Comparison of ENCODE assay signal across 10 mouse cellular contexts in genomic region chr13:95442901-95443300, GRCm38 (mm10). TPM values are rescaled to one million over a fixed set of nuclear protein-coding genes. Genes with fewer than 3 reads are reported as not detected.
DNase-seq lines count a peak whose midpoint lies in the region; ATAC-seq and TF ChIP-seq lines count a peak whose summit lies in the region.
"Had no signal": no experiment of that assay in that cellular context is flagged by ENCODE, and none has a peak within 500 bp of the region (broad histone marks: within the 10 kb centered on the region; RNA-seq: fewer than 3 reads in every experiment).

No protein-coding gene starts in this region.

- H3K4me1 ChIP-seq in liver, postnatal 0 days (ENCODE audit: insufficient read depth), result peaks cover 4% of the 10 kb centered on the region; the same call in 1 of the 2 replicates
- H3K4me1 ChIP-seq in forebrain, postnatal 0 days (ENCODE audit: insufficient read depth), result 0 out of 2 replicates have a peak, but pooled peaks cover 5% of the 10 kb centered on the region
- H3K4me1 ChIP-seq: liver, embryonic 15.5 days had no signal

- H3K36me3 ChIP-seq in liver, postnatal 0 days (replicated peaks; ENCODE audit: insufficient read depth, low read length), result no peaks in the 10 kb centered on the region
- no peaks in the 10 kb centered on the region for H3K36me3 ChIP-seq in forebrain, postnatal 0 days (ENCODE audit: insufficient read depth)
- H3K36me3 ChIP-seq: liver, embryonic 15.5 days had no signal

- no peak overlapping the region for H3K9ac ChIP-seq in liver, postnatal 0 days (replicated peaks)
- no peak overlapping the region for H3K9ac ChIP-seq in forebrain, postnatal 0 days
- H3K9ac ChIP-seq: liver, embryonic 15.5 days had no signal

- peak overlapping the region; percentile 57; the same call in 1 of the 2 replicates for H3K4me2 ChIP-seq in liver, postnatal 0 days (ENCODE audit: low read depth, low read length)
- peak overlapping the region; percentile 87 for H3K4me2 ChIP-seq in forebrain, postnatal 0 days (ENCODE audit: low read depth)

- intact Hi-C loops in left cerebral cortex, postnatal 36 days (cut with DNase I), result no loop called here

- peaks cover 35% of the 10 kb centered on the region for H3K27me3 ChIP-seq in liver, postnatal 0 days (ENCODE audit: insufficient read depth, low read length)
- H3K27me3 ChIP-seq in forebrain, postnatal 0 days (ENCODE audit: insufficient read depth, low read length), result peaks cover 25% of the 10 kb centered on the region

- no peaks in the 10 kb centered on the region for H3K9me3 ChIP-seq in liver, postnatal 0 days (ENCODE audit: low read length)
- H3K9me3 ChIP-seq in forebrain, postnatal 0 days (ENCODE audit: low read length), result no peaks in the 10 kb centered on the region
- H3K9me3 ChIP-seq: liver, embryonic 15.5 days had no signal

- WGBS in liver, postnatal 0 days (ENCODE audit: insufficient replicate concordance), result 20% methylated on average over 4 of the region's 4 CpGs
- 6% methylated on average over 4 of the region's 4 CpGs for WGBS in forebrain, postnatal 0 days

- no peak for DNase-seq in liver, postnatal 0 days
- DNase-seq in liver, result no peak
- no peak for DNase-seq in forebrain, postnatal 0 days
- DNase-seq in kidney, postnatal 25 days, result peak; percentile 21 to 48
- peak; percentile 77 for DNase-seq in retina, postnatal 1 day
- DNase-seq in adrenal gland, postnatal 36 days, result no peak
- no peak for DNase-seq in left cerebral cortex, postnatal 36 days (ENCODE audit: low spot score in 2 of 2)

- no peak overlapping the region for H3K4me3 ChIP-seq in liver, postnatal 0 days (ENCODE audit: low read depth, low read length)
- H3K4me3 ChIP-seq in forebrain, postnatal 0 days (ENCODE audit: low read depth, low read length), result peak overlapping the region; percentile 40
- H3K4me3 ChIP-seq: liver, embryonic 15.5 days had no signal

- TF ChIP-seq EP300 in liver, postnatal 0 days (IDR thresholded peaks at IDR 0.05; ENCODE audit: low read depth), result no peak

- no peak for ATAC-seq in liver, postnatal 0 days
- ATAC-seq in forebrain, postnatal 0 days, result no peak
- ATAC-seq in CD4-positive, CD25-positive, alpha-beta regulatory T cell, adult 4 months, result no peak

- no peak for TF ChIP-seq CTCF in liver, postnatal 0 days (IDR thresholded peaks at IDR 0.05; ENCODE audit: low read depth)
- TF ChIP-seq CTCF in forebrain, postnatal 0 days (IDR thresholded peaks at IDR 0.05; ENCODE audit: low read depth), result no peak

- H3K27ac ChIP-seq in liver, postnatal 0 days (ENCODE audit: low read depth), result no peak overlapping the region
- no peak overlapping the region for H3K27ac ChIP-seq in forebrain, postnatal 0 days (ENCODE audit: low read depth, low read length)
- H3K27ac ChIP-seq: liver, embryonic 15.5 days had no signal

RNA-seq across cellular contexts. Expression of gene Crhbp, which starts 1.8 kb away (rescaled TPM):
- 0.11 and 0.18 TPM in 2 replicates for polyA plus RNA-seq in liver, postnatal 0 days (2015; fragmentation: Nextera tagmentation; extraction: Ambion mirVana)
- 4.5 and 4.6 TPM in 2 replicates for total RNA-seq in forebrain, postnatal 0 days (2014; rRNA removed)
- polyA plus RNA-seq in forebrain, postnatal 0 days (2015; fragmentation: Nextera tagmentation; extraction: Ambion mirVana), result 5.1 and 5.5 TPM in 2 replicates
- under 1 TPM in 1 of 2 experiments, not detected in 1; 0.40 TPM for total RNA-seq in adrenal gland, postnatal 36 days (2021)
- polyA plus RNA-seq in CD4-positive, CD25-positive, alpha-beta regulatory T cell, adult 4 months (2017; shearing (Covaris generic)), result not detected
- 10 to 100 TPM; 21.2 to 23.5 TPM for total RNA-seq in left cerebral cortex, postnatal 36 days (2021)
- total RNA-seq: gastrocnemius, postnatal 4 days had no signal

RNA-seq across cellular contexts. Expression of gene S100z, which starts 35.6 kb away (rescaled TPM):
- not detected in 2 replicates for polyA plus RNA-seq in liver, postnatal 0 days (2015; fragmentation: Nextera tagmentation; extraction: Ambion mirVana)
- total RNA-seq in forebrain, postnatal 0 days (2014; rRNA removed), result not detected in 2 replicates
- not detected in 2 replicates for polyA plus RNA-seq in forebrain, postnatal 0 days (2015; fragmentation: Nextera tagmentation; extraction: Ambion mirVana)
- not detected for total RNA-seq in adrenal gland, postnatal 36 days (2021)
- not detected for polyA plus RNA-seq in CD4-positive, CD25-positive, alpha-beta regulatory T cell, adult 4 months (2017; shearing (Covaris generic))
- total RNA-seq in left cerebral cortex, postnatal 36 days (2021), result not detected
- polyA plus RNA-seq: liver, embryonic 15.5 days had no signal

Comparison
In these comparisons a context has a peak if more than half of its experiments do, and no peak if none do; other contexts are left out.
1. DNase-seq: peak in kidney, postnatal 25 days (2 of 2) and retina, postnatal 1 day (single experiment); none in liver, postnatal 0 days (single experiment), liver (single experiment), forebrain, postnatal 0 days (single experiment), adrenal gland, postnatal 36 days (0 of 2) and left cerebral cortex, postnatal 36 days (0 of 2).